Mouse (Mus musculus) urinary bladder, postnatal 14 days (tissue): Measurements from ENCODE around the gene Sox14.

Experiments
- DNase-seq: peaks from one replicate; pipeline ENCODE4 v3.0.0; 2021; ENCODE audit warnings: low spot score

Sox14 gene

DNA sequence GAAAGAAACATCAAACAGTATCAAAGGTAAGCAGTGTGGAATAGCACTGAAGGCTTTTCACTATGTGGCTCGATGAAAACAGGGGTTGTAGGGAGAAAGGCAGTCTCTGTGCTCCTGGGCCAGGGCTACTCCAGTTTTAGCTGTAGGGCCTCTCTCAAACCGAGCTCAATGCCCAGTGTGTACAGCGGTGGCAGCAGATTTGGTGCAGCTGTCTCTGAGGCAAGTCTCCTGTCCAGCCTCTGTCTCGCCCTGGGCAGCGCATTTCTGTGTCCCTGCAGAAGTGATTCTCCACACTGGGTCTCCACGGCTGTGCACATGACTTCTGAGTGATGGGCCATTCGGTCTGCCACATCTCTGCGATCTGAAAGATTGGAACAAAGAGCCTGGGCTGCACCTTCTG is 27.6 kb downstream of the Sox14 start:
- no peak for DNase-seq

DNA sequence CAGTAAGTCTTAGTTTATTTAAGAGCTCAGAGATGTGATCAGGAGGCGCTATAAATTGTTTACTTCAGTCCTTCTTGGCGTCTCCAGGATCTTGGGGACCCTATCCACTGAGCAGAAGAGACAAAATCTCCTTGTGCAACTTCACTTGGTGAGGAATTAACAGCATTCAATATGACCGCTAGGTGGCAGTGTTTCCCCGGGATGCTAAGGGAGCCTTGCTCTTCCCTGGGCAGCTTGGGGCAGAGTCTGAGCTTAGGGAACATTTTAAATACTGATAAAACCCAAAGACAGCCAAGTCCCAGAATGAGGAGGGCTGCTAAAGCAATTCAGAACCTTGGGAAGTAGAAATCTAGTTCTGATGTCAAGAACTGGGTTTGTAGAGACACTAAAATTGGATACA is 29.1 kb downstream of the Sox14 start:
- peak; percentile 75 for DNase-seq

DNA sequence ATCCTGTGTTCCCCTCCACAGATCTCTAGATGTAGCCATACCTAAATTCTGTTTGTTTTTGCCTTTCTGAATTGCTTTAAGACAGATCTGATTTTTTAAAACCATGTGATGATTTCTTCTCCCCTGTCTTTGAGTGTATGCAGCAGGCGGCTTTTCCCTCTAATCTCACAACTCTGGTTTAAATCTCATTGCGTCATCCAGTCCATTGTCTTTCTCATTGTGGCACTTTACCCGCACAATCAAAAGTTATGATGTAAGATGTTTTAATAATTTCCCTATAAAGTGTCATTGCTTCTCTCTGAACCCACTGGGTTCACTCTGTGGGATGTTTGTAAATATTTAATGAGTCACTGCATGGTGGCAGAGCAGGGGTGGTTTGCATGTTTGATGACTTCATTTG is 36.6 kb downstream of the Sox14 start:
- no peak for DNase-seq

DNA sequence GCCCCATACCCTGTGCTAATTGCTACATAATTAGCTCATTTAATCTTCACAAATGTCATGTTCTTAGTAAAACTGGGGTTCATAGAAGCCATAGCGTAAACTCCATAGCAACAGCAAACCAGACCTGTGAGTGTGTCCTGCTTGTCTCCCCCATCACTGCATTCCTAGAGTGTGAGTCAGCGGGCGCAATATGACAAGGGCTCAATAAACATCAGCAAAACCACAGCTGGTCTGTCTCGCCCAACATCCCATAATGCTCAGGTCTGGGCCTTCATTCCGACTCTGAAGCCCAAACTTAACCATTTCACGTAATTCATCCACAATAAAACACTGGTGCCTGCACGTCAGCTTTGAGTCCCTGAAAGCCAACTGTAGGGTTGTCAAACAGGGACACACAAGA is 37.1 kb downstream of the Sox14 start:
- DNase-seq = no peak

DNA sequence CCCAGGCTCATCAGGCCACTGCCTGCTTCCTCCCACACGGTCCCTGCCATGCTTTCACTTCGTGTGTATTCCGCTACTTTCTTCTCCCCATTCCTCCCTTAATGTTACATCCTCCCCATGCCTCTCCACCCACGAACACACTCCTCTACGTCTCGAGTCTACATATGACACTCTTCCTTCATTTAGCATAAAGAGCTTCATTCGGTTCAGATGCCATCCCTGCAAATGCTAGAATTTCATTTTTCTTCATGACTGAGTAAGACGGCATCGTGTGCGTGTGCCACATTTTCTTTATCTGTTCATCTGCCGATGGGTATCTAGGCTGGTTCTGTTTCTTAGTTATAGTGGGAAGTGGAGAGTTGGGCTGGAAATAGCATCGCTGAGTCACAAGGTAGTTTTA is 39.3 kb downstream of the Sox14 start:
- no peak for DNase-seq

DNA sequence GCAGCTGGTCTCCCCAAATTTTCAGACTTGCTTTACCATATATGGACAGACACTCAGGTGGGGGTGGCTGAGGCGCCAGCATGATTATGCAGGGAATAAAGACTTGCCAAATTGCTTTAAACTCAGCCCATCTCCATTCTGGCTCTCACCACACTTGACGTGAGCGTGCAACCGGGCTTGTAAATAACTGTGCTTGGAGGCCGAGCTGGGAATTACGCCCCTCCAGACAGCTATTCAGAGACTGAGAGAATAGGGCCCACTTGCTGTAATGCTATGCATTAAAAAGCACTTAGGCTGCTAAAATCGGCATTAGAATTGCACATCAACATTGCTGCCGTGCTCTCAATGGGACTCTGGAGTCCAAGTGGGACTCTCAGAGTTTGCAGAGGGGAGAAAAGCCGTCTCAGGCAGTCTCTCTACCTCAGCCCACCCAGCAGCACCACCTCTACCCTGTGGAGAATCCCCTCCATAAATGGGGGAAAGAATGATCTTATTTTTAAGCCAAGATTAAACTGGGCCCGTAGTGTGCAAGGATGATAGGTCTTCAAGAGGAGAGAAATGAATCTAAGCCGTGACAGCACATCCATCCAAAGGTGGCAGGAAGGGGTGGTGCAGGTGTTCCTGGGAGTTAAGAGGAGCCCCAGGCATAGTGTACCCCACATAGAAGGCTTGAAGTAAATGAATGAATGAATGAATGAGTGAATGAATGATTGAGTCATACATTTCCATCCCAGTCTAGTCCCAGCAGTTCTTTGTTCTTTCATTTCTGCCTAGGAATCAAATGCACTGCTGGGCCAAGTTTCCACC is 40.1 kb downstream of the Sox14 start:
- no peak for DNase-seq
